Mouse (Mus musculus): ENCODE results near the gene Ints14.

The Ints14 gene

GRCm38 (mm10) chr9:64940731-64941346 is 19.9 kb upstream of the Ints14 start:
- ChIA-PET POLR2A (interaction anchor here in 3 of 4 experiments (0.7 to 2.2 kb wide), 4 partner anchors 11 to 743 kb away, joined by 3 to 6 read pairs (median 4); partner anchors contain the start of gene Slc24a1 (in 2 of the 3)), CTCF (interaction anchor here in 3 of 4 experiments (0.5 to 1.0 kb wide), 4 partner anchors 15 to 591 kb away, joined by 3 to 7 read pairs (median 4); no protein-coding TSS in a partner anchor)

GRCm38 (mm10) chr9:64941650-64942049 is 19.1 kb upstream of the Ints14 start:
- POLR2A ChIA-PET: interaction anchor here in 3 of 4 experiments (0.7 to 2.2 kb wide), 4 partner anchors 10 to 38 kb away, joined by 3 to 7 read pairs (median 5); partner anchors contain the start of gene Slc24a1 (in 2 of the 3)
- CTCF ChIA-PET: no interaction called here

GRCm38 (mm10) chr9:64943997-64944396 is 16.7 kb upstream of the Ints14 start:
- CTCF ChIA-PET: interaction anchor here in 2 of 4 experiments (0.6 to 1.9 kb wide), 3 partner anchors 8 to 224 kb away, joined by 3 to 5 read pairs (median 3); partner anchors contain the start of gene Slc24a1 (in 1 of the 2)
- POLR2A ChIA-PET: interaction anchor here in 2 of 4 experiments (0.7 to 1.3 kb wide), 3 partner anchors 10 to 206 kb away, joined by 3 read pairs; partner anchors contain the start of gene Rab11a (in 1 of the 2)

- CTCF ChIA-PET: interaction anchor here in 2 of 4 experiments (0.6 kb wide), 2 partner anchors 12 to 1237 kb away, joined by 4 read pairs; no protein-coding TSS in a partner anchor
- POLR2A ChIA-PET: interaction anchor here in 3 of 4 experiments (0.5 to 1.5 kb wide), 8 partner anchors 9 to 563 kb away, joined by 3 to 16 read pairs (median 3); no protein-coding TSS in a partner anchor
Measured at GRCm38 (mm10) chr9:64947483-64948095, 13.1 kb upstream of the Ints14 start.

DNA sequence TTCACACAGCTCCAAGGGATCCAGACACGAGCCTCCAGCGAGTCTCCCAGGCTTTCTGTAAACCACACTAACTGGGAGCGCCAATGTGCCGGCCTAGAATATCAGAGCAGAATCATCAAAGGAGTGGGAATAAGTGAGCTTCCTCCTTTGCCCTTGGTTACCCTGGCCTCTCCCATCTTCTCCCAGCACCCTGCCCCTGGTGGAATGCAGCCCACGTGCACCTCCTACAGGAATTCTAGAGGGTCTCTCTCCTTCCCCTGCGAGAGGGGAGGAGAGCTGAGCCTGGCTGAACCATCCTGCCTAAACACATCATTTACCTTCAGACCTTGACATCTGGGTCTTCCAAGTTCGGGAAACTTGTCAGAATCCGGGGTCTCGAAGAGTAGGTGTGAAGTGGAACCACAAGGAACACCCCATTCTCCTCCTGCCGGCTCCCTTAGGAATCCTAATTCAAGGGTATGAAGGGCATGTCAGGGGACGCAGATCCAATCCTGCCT is 9.5 kb upstream of the Ints14 start, which contains the start of gene Slc24a1:
Gene Slc24a1, minus strand, starts transcription at position 447 of the 497 bp plus-strand sequence.
- CTCF ChIA-PET: interaction anchor here in 3 of 4 experiments (0.6 to 2.4 kb wide), 7 partner anchors 8 to 213 kb away, joined by 3 to 8 read pairs (median 5); partner anchors contain the start of gene Rab11a (in 1 of the 3)
- POLR2A ChIA-PET: interaction anchor here (0.5 to 2.3 kb wide), 17 partner anchors 10 to 614 kb away, joined by 3 to 7 read pairs (median 4); partner anchors contain the start of genes Hacd3 (in 1 of the 4), Parp16 (in 1 of the 4) and Rab11a (in 1 of the 4)

DNA sequence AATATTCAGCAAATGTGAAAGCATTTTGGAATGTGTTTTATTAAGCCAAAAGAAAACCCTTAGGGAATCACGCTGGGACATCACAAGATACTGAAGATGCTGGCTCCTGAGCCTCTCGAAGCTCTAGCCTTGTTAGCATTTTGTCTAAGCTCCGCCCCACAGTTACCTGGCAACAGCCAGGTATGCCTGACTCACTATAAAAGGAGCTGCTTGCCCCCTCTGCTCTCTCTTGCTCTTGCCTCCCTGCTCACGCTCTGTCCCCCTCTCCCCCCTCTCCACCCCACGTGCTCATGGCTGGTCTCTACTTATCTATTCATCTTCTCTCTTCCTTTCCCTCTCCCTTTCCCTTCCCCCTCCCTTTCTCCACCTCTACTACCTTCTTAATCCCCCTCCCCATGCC is 8.7 kb upstream of the Ints14 start:
- ChIA-PET POLR2A (interaction anchor here in 2 of 4 experiments (0.8 to 2.3 kb wide), 13 partner anchors 8 to 263 kb away, joined by 3 to 7 read pairs (median 4); partner anchors contain the start of genes Hacd3 (in 1 of the 2), Parp16 (in 1 of the 2) and Rab11a (in 1 of the 2)), CTCF (interaction anchor here in 2 of 4 experiments (0.7 to 2.4 kb wide), 5 partner anchors 8 to 236 kb away, joined by 3 to 7 read pairs (median 5); no protein-coding TSS in a partner anchor)

GRCm38 (mm10) chr9:64953190-64953589 is 7.5 kb upstream of the Ints14 start:
- CTCF ChIA-PET: interaction anchor here in 2 of 4 experiments (0.6 to 2.4 kb wide), 3 partner anchors 10 to 171 kb away, joined by 3 to 5 read pairs (median 3); no protein-coding TSS in a partner anchor
- POLR2A ChIA-PET: interaction anchor here in 2 of 4 experiments (0.6 to 2.1 kb wide), 3 partner anchors 17 to 1973 kb away, joined by 4 to 6 read pairs (median 5); partner anchors contain the start of gene Parp16 (in 1 of the 2)

- CTCF ChIA-PET: interaction anchor here in 2 of 4 experiments (1.0 kb wide), 2 partner anchors 15 to 55 kb away, joined by 4 read pairs; no protein-coding TSS in a partner anchor
- POLR2A ChIA-PET: interaction anchor here in 2 of 4 experiments (0.6 to 1.2 kb wide), 3 partner anchors 15 to 203 kb away, joined by 3 to 4 read pairs (median 3); no protein-coding TSS in a partner anchor
Measured at GRCm38 (mm10) chr9:64956337-64956736, 4.4 kb upstream of the Ints14 start.

DNA sequence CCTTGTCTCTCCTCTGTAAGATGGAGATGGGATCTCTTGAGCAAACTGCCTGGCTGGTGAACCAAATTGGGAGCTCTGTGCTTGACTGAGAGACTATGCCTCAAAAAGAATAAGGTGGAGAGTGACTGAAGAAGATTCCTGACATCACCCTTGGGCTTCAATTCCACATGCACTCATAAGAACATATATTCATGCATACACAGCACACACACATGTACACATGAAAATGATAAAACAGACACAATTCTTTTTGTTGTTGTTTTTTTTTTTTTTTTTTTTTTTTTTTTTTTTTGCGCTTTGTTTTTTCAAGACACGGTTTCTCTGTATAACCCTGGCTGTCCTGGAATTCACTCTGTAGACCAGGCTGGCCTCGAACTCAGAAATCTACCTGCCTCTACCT is 3.4 kb upstream of the Ints14 start:
- POLR2A ChIA-PET: interaction anchor here in 3 of 4 experiments (0.6 to 1.2 kb wide), 3 partner anchors 37 to 204 kb away, joined by 3 to 4 read pairs (median 3); no protein-coding TSS in a partner anchor
- CTCF ChIA-PET: interaction anchor here in 1 of 4 experiments (1.0 kb wide), 1 partner anchor 54 kb away, joined by 4 read pairs; no protein-coding TSS in a partner anchor

GRCm38 (mm10) chr9:64960978-64961320 is 244 bp downstream of the Ints14 start:
- ChIA-PET CTCF (no interaction called here), POLR2A (interaction anchor here in 2 of 4 experiments (0.9 to 1.4 kb wide), 5 partner anchors 9 to 235 kb away, joined by 3 to 7 read pairs (median 4); partner anchors contain the start of genes Slc24a1 (in 2 of the 2) and Rab11a (in 1 of the 2))

DNA sequence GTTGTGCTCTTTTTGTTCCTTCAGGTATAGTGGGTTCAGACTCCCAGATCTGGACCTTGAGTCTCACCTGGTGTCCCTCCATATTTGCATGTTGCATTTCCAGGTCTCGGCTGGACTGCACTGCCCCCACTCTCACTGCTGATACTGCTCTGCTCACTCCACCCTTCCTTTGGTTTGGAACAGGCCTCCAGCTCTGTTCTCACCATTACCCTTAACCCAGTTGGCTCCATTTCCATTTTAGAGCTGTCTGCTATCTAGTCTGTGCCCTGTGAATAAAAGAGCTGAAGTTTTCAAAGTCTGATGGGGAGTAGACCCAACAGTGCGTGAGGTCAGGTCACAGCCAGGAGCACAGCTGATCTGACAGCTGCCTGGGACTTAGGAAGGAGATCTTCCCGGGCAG is 19.8 kb downstream of the Ints14 start:
- POLR2A ChIA-PET: interaction anchor here in 3 of 4 experiments (0.6 to 5.5 kb wide), 8 partner anchors 10 to 78 kb away, joined by 3 to 25 read pairs (median 4); partner anchors contain the start of gene Hacd3 (in 1 of the 3)
- CTCF ChIA-PET: interaction anchor here in 1 of 4 experiments (0.6 kb wide), 1 partner anchor 209 kb away, joined by 3 read pairs; no protein-coding TSS in a partner anchor

- POLR2A ChIA-PET: interaction anchor here in 2 of 4 experiments (1.2 to 5.5 kb wide), 3 partner anchors 8 to 40 kb away, joined by 3 to 25 read pairs (median 4); partner anchors contain the start of gene Hacd3 (in 1 of the 2)
- CTCF ChIA-PET: interaction anchor here in 1 of 4 experiments (0.6 kb wide), 1 partner anchor 183 kb away, joined by 4 read pairs; no protein-coding TSS in a partner anchor
Measured at GRCm38 (mm10) chr9:64981904-64982303, 21.2 kb downstream of the Ints14 start.

DNA sequence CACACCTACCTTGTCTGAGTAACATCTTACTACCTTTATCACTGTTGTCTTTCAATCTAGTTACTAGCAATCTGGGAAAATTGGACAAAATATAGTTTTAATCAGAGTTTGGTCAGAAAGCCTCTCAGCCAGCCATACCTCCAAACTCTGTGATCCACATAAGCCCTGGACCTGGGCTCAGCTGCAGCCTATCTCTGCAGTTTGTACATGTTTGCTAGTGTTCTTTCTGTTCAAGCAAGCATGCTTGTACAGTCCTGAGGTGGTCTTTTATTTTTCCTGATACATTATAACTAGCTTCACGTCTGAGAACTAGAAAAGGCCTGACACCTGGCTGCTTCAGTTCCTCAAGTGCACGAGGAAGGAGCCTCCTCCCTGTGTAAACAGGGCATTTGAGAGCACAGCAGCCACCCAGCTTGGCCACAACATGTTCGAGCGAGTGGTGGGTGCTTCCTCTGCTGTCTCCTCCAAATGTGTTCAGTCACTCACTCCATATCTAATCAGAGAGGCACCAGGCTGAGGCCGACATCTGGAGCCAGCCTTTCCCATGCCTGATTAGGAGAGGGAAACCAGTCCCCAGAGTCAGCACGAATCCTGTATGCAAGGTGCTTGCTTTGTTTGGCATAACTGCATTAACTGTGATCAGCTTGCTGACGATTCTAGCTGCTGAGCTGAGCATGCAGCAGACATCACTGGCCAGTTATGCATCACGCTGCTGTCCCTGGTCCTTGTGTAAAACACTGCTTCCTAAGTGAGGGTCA is 24.5 kb downstream of the Ints14 start:
- ChIA-PET POLR2A (interaction anchor here in 2 of 4 experiments (0.6 to 1.5 kb wide), 7 partner anchors 10 to 619 kb away, joined by 3 to 6 read pairs (median 3); no protein-coding TSS in a partner anchor), CTCF (interaction anchor here in 1 of 4 experiments (0.9 to 1.2 kb wide), 3 partner anchors 10 to 710 kb away, joined by 3 to 6 read pairs (median 3); no protein-coding TSS in a partner anchor)

- POLR2A ChIA-PET: interaction anchor here in 3 of 4 experiments (0.5 to 1.7 kb wide), 9 partner anchors 10 to 718 kb away, joined by 3 to 6 read pairs (median 4); partner anchors contain the start of gene Hacd3 (in 1 of the 3)
- CTCF ChIA-PET: interaction anchor here in 2 of 4 experiments (0.9 to 1.1 kb wide), 3 partner anchors 9 to 710 kb away, joined by 3 to 6 read pairs (median 4); no protein-coding TSS in a partner anchor
Measured at GRCm38 (mm10) chr9:64985807-64986206, 25.1 kb downstream of the Ints14 start.

DNA sequence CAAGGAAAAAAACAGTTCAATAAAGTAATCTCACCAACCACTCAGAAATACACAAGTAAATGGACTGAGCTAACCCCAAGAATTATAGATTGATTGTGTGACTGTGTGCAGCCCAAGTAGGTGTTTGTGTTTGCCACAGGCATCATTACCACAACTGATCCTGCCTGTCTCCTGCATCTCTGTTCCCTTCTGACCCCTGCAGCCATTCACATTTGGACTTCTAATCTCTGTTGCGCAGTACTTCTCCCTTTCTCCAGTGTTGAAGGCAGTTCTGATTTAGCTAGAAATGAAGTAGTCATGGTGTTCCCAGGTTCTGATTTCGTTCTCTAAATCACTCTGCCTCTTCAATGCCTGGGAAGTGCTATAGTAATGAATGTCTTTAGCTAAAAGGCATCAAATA is 26.9 kb downstream of the Ints14 start:
- ChIA-PET CTCF (interaction anchor here in 1 of 4 experiments (0.6 kb wide), 1 partner anchor 1167 kb away, joined by 3 read pairs; no protein-coding TSS in a partner anchor), POLR2A (interaction anchor here in 2 of 4 experiments (0.6 to 3.0 kb wide), 5 partner anchors 8 to 26 kb away, joined by 3 to 11 read pairs (median 4); no protein-coding TSS in a partner anchor)

DNA sequence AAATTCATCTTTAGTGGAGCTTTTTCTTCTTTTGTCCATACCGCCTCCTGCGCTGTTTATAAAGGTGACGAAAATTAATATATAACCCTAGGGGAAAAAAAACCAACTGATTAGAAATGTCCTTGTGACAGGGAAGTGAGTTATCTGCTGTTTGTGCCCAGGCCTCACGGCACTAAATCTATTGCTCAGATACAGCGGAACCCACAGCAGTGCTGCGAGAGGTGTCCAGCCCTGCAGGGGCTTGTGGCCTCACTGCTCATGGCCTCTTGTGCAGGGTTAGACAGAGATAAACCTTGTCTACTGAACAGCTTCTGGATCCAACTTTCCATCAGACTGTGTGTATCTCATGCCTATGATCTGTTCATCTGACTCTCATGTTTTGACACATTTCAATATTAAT is 27.7 kb downstream of the Ints14 start:
- POLR2A ChIA-PET: interaction anchor here in 2 of 4 experiments (0.6 to 3.0 kb wide), 4 partner anchors 9 to 17 kb away, joined by 3 to 11 read pairs (median 4); no protein-coding TSS in a partner anchor
- CTCF ChIA-PET: interaction anchor here in 1 of 4 experiments (0.7 kb wide), 1 partner anchor 43 kb away, joined by 3 read pairs; no protein-coding TSS in a partner anchor

Measured in embryonic stem cell, embryonic (primary cell).